Mouse (Mus musculus): ENCODE data around the gene Nyap1. TPM values are rescaled to one million over a fixed set of nuclear protein-coding genes. Genes with fewer than 3 reads are reported as not detected.

The Nyap1 gene
- total RNA-seq, 2 experiments from 2014 or later, result 0.73 to 1.2 TPM

DNA sequence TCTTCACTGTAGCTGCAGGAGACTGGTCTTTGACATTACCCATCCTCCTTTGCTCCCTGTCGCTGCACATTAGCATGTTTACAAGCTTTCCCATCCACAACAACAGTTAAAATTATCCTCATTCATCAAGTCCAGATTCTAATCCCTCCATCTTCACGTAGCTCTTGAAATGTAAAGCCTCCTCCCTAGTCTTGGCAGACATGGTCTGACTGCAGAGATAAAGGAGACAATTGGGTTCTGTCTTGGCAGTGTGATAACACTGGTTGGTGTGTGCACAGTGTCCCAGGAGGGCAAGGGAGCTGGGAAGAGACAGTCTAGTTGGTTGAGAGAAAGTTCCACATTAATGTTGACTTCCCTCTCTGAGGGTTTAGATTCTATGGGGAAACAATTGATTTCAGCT lies 41.6 kb downstream of the Nyap1 start:
- DNase-seq (ENCODE audit: low spot score in 2 of 2), result no peak

DNA sequence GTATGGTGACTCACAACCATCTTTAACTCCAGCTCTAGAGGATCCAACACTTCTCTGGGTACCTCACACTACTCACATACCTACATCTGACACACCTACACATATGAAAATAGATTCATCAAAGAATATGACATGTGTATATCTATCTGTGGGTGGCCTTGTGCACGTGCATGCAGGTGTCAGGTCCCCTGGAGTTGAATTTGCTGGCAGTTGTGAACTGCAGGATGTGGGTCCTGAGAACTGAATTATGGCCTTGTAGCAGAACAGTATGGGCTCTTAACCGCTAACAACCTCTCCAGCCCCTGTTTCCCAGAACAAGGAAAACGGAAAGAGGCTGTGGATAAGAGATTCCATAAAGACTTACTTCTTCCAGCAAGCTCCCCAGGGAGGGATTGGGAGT lies 42.3 kb downstream of the Nyap1 start:
- no peak for DNase-seq (ENCODE audit: low spot score in 2 of 2)

DNA sequence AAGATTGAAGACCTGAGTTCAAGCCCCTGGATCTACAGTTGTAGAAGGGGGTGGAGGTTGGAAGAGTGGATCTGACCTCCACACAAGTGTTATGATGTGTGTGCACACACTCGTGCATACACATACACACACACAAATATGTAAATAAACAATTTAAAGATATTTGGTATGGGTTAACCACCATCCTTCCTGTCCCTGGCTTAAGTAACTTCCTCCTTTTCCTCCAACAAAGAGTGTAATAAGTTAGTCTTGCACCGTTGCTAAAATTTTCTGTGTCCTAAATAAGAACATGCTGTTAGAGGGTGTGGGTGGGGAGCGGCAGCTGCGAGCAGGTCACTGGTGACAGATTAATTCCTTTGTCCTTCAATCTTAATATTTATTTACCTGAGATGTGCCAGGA lies 45.5 kb downstream of the Nyap1 start:
- no peak for DNase-seq (ENCODE audit: low spot score in 2 of 2)

DNA sequence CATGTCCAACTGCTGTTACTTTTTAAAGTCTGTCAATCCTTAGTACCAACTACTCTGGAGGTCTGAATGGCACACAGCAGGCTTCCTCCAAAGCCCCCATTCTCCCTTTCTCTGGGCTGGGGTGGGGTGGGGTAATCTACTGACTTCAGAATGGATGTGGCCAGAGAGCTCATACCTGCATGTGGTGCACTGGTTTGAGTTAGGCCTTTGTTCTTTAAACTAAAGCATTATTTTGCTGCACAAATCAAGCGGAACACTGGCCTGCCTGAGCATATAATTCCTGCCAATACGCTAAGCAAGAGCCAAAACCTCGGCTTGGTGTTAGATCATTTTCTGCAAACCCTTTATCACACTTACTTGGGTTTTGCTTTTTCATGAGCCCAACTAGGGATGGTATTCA lies 46.6 kb downstream of the Nyap1 start:
- DNase-seq (ENCODE audit: low spot score in 2 of 2), result no peak

DNA sequence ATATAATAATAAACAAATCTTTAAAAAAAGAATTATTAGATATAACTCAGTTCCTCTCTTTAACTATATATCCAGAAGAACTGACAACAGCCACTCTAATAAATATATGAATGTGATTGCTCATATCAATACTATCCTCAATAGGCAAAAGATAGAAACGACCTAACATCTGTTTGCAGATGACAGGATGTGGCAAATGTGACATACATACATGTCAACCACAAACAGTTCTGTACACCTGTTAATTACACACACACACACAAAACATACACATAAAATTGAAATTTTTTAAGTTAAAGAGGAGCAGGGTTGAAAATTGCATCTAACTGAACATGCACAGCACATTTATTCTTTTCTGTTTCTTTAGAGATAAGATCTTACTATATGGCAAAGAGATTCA lies 49.5 kb downstream of the Nyap1 start:
- DNase-seq (ENCODE audit: low spot score in 2 of 2), result no peak

DNA sequence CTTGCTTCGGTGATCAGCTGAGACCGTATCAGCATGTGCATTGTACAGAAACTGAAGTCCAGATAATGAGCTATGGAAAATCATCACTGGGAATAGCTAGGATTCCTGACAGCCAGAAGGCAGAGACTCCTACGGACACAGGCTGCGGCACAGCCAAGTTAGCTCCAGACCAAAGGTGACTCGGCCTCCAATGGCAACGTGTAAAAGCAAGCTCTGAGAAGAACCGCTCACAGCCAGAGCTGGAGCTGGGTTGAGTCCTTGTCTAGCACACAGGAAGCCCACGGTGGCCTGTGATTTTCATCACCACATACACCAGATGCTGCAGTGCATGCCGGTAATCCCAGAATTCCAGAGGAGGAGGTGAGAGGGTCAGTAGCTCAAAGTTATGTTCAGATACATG lies 50.9 kb downstream of the Nyap1 start:
- DNase-seq (ENCODE audit: low spot score in 2 of 2), result no peak

DNA sequence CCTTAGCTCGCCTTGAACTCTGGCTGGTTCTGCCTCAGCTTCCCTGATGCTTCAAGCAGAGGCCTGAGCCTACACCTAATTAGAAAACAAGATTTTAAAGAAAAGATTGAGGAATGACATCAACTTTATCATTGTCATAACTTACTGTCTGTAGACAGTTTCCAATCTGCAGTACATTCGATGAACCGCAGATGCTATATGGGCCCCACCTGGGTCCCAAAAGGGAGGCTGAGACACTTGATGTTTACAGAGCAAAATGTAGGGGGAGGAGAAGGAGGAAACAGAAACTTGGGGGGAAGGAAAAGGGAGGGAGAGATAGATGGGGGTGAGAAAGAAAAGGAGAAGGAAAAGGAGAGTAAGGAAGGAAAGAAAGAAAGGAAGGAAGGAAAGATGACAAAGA lies 51.4 kb downstream of the Nyap1 start:
- DNase-seq (ENCODE audit: low spot score in 2 of 2), result no peak

DNA sequence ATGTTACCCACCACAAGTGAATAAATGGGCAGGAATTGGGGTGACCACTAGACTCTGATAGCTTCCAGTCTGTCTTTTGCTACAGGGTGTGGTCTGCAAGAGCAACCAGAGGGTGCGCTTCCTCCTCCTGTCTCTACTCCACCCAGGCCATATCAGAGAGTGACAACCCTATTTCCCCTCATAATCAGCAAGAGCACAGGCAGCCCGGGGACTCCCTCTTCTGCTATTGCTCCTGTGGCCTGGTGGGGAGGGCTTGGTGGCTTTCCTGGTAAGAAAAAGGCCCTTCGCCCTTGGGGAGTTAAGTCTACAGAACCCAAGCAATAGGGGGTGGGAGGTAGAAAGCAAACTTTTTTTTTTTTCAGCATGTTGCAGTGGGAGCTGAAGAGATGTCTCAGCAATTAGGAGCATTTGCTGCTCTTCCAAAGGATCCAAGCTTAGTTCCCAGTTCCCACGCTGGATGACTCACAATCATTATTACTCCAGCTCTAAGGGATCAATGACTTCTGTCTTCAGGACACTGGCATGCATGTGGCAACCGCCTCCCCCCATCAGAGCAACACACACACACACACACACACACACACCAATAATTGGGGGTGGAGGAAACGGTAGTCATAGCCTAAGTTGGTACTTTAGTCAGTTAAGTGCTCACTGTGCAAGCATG lies 55.1 kb downstream of the Nyap1 start:
- no peak for DNase-seq (ENCODE audit: low spot score in 2 of 2)

DNA sequence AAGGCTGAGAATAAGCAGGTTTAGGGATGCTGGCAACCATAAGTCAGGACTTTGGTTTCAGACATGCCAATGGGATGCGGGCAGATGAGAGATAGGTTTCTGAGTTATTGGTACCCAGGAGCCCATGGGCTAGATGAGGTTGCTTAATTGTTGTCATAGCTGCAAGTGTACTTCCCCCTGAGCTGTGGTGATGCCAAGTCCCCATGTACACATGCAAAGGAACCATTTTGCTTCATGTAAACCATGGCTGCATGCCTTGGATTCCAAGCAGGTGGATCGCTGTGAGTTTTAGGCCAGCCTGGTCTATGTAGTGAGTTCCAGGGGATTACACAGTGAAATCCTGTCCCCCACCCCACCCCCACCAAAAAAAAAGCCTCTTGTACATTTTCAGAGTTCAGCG lies 55.8 kb downstream of the Nyap1 start:
- no peak for DNase-seq (ENCODE audit: low spot score in 2 of 2)

DNA sequence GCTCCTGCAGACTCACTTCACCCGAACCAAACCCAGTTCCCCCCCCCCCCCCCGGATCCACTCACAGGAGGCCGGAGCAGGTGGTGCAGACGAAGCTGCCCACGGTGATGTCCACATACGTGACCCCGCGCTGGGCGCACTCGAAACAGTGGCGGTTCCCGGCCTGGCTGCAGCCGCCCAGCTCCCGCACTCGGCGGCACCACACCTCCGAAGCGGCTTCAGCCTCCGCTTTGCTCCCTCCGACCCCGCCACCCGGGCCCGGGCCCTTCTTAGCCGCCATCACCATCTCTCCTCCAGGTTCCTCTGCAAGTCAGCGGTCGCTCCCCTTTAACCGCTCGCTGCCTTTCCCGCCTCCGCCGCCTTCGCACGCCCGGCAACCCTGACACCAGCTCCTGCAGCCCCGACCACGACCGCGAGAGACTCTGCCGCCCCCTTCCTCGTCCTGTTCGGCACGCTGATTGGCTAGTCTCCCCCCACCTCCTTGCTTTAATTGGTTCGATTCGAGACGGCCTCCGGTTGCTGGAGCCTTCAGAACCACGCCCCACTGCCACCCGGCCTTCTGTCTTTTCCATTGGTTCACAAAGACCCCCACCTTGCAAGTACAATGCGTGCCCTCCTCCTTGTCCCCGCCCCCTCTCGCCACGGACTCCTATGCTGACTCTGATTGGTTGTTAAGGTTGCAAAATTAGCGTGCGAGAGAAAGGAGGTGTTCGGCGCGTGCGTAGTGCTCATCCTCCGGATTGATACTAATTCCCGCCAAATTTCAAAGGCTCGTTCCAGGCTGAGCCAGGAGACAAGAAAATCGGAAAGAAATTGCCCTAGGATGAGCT lies 56.9 kb downstream of the Nyap1 start, which contains the start of gene Agfg2:
TSS of gene Agfg2 (minus strand) at position 433 of the 830 bp plus-strand sequence.
- peak; percentile 86 to 96 for DNase-seq (ENCODE audit: low spot score in 2 of 2)

DNA sequence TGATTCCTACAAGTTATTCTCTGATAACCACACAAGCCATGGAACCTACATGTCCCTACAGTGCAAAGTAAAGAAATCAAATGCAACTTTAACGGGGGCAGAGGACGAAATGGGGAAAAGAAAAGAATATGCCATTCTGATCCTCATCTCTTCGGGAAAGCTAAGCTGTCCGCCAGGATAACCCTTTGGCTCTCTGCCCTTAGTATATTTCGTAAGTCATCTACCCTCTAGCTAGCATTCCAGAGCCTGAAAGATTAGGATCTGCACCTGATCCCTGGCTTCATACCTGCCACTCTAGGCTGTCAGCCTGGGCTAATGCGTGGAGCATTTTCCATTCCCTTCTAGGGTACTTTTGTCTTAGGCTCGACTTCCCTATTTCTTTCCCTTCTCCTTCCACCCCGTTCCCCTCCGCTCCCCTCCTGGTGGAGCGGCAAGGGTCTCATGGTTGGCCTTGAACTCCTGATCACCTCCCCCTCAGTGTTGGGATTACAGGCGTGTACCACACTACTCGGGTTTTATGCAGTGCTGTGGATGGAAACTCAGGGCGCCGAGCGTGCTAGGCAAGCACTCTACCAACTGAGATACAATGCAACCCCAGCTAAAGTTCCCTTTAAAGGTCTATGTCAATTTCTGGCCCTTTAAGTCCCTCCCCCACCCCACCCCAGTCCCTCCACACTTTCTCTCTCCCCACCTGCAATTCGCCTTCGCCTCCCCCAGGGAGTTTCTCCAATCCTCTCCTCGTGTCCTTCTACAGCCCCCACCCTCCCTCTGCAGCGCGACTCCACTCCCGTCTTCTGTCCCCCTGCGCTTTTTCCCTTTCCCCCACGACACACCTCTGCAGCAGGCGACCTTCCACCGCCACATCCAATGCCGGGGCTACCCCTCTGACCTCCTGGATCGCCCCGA lies 57.8 kb downstream of the Nyap1 start:
- no peak for DNase-seq (ENCODE audit: low spot score in 2 of 2)

DNA sequence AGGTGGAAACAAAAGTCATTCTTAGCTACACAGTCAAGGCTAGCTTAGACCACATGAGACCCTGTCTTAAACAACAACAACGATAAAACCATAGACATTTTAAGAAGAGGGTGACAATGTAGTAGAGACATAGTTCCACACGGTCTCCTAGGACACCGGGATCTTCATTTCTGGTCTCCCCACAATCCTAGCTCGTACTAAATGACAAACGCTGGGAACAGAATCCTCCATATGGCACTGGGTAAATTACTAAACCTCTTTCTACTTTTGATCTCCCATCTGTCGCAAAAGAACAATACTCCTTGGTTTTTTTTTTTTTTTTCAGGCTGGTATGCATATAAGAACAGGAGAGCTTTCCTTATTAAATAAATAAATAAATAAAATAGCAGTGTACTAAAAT lies 58.9 kb downstream of the Nyap1 start:
- no peak for DNase-seq (ENCODE audit: low spot score in 2 of 2)

Other genes with a start within 250 kb of the Nyap1 start
- 10 to 100 TPM; 19.8 to 22.6 TPM for gene Pop7, start 239.1 kb downstream of the Nyap1 start, total RNA-seq (2021)
- 10 to 100 TPM; 27.5 to 30.7 TPM for gene Gigyf1, start 223.1 kb downstream of the Nyap1 start, total RNA-seq (2021)
- gene Epo, start 208.4 kb downstream of the Nyap1 start, total RNA-seq (2021), result not detected
- 100 to 1,000 TPM; 483 to 529 TPM for gene Gnb2, start 208.1 kb downstream of the Nyap1 start, total RNA-seq (2021)
- gene Actl6b, start 188.1 kb downstream of the Nyap1 start, total RNA-seq (2021), result not detected
- gene Tfr2, start 171.8 kb downstream of the Nyap1 start, total RNA-seq (2021), result under 1 TPM; 0.29 to 0.31 TPM
- gene Mospd3, start 140.5 kb downstream of the Nyap1 start, total RNA-seq (2021), result 10 to 100 TPM; 31.1 to 35.3 TPM
- 100 to 1,000 TPM; 362 to 399 TPM for gene Pcolce, start 127.8 kb downstream of the Nyap1 start, total RNA-seq (2021)
- under 1 TPM; 0.74 to 0.80 TPM for gene Fbxo24, start 112.6 kb downstream of the Nyap1 start, total RNA-seq (2021)
- 10 to 100 TPM; 19.2 to 23.0 TPM for gene Lrch4, start 112.5 kb downstream of the Nyap1 start, total RNA-seq (2021)
- 10 to 100 TPM in 1 of 2 experiments, 1 to 10 TPM in 1; 8.6 to 11.0 TPM for gene Gm20605, start 112.4 kb downstream of the Nyap1 start, total RNA-seq (2021)
- gene Sap25, start 100.3 kb downstream of the Nyap1 start, total RNA-seq (2021), result 1 to 10 TPM; 3.2 to 3.8 TPM
- 1 to 10 TPM in 1 of 2 experiments, under 1 TPM in 1; 0.59 to 1.2 TPM for gene Irs3, start 95.9 kb downstream of the Nyap1 start, total RNA-seq (2021)
- 1 to 10 TPM; 7.8 to 7.9 TPM for gene Agfg2, start 56.9 kb downstream of the Nyap1 start, total RNA-seq (2021)
- gene Tsc22d4, start 4.1 kb upstream of the Nyap1 start, total RNA-seq (2021), result 100 to 1,000 TPM; 162 to 187 TPM
- 10 to 100 TPM; 14.5 to 15.8 TPM for gene Ppp1r35, start 37.2 kb upstream of the Nyap1 start, total RNA-seq (2021)
- 10 to 100 TPM; 25.0 to 34.2 TPM for gene Mepce, start 46.0 kb upstream of the Nyap1 start, total RNA-seq (2021)
- gene Zcwpw1, start 46.2 kb upstream of the Nyap1 start, total RNA-seq (2021), result 1 to 10 TPM; 4.3 to 5.6 TPM
- 1 to 10 TPM; 1.7 to 2.4 TPM for gene Pilra, start 94.7 kb upstream of the Nyap1 start, total RNA-seq (2021)
- under 1 TPM; 0.59 to 0.98 TPM for gene Pilrb1, start 116.5 kb upstream of the Nyap1 start, total RNA-seq (2021)
- gene Pilrb2, start 130.2 kb upstream of the Nyap1 start, total RNA-seq (2021), result 1 to 10 TPM in 1 of 2 experiments, under 1 TPM in 1; 0.69 to 1.1 TPM
- gene Cyp3a13, start 180.0 kb upstream of the Nyap1 start, total RNA-seq (2021), result under 1 TPM in 1 of 2 experiments, not detected in 1; 0.10 TPM
- 10 to 100 TPM in 1 of 2 experiments, 1 to 10 TPM in 1; 8.1 to 10.3 TPM for gene Gjc3, start 221.5 kb upstream of the Nyap1 start, total RNA-seq (2021)
- gene Azgp1, start 239.9 kb upstream of the Nyap1 start, total RNA-seq (2021), result 1 to 10 TPM in 1 of 2 experiments, under 1 TPM in 1; 0.37 to 1.2 TPM

Data from gastrocnemius, postnatal 4 days (tissue).